In genomic region chr17:80174699-80175385, GRCm38 (mm10) we compare ENCODE assay signal across 11 mouse cellular contexts. TPM values are rescaled to one million over a fixed set of nuclear protein-coding genes. Genes with fewer than 3 reads are reported as not detected.
A peak's percentile ranks its signal among the peaks of the same experiment; 100 is the strongest.
DNase-seq lines count a peak whose midpoint lies in the region; ATAC-seq lines count a peak whose summit lies in the region.
"Had no signal": no experiment of that assay in that cellular context is flagged by ENCODE, and none has a peak within 500 bp of the region (broad histone marks: within the 10 kb centered on the region; RNA-seq: fewer than 3 reads in every experiment).

No protein-coding gene starts in this region.

- H3K27ac ChIP-seq in hindbrain, embryonic 12.5 days, result no peak overlapping the region
- H3K27ac ChIP-seq in hindbrain, embryonic 14.5 days, result no peak overlapping the region
- H3K27ac ChIP-seq in neural tube, embryonic 15.5 days (replicated peaks), result no peak overlapping the region
- H3K27ac ChIP-seq: hindbrain, embryonic 13.5 days had no signal

- H3K4me1 ChIP-seq in hindbrain, embryonic 12.5 days, result no peaks in the 10 kb centered on the region
- no peaks in the 10 kb centered on the region for H3K4me1 ChIP-seq in hindbrain, embryonic 14.5 days (replicated peaks; ENCODE audit: control insufficient read depth, insufficient read depth, low read length)
- no peaks in the 10 kb centered on the region for H3K4me1 ChIP-seq in neural tube, embryonic 15.5 days
- H3K4me1 ChIP-seq: hindbrain, embryonic 13.5 days had no signal

- H3K36me3 ChIP-seq in hindbrain, embryonic 12.5 days, result no peaks in the 10 kb centered on the region
- H3K36me3 ChIP-seq in hindbrain, embryonic 14.5 days (replicated peaks; ENCODE audit: control insufficient read depth, insufficient read depth), result no peaks in the 10 kb centered on the region
- no peaks in the 10 kb centered on the region for H3K36me3 ChIP-seq in neural tube, embryonic 15.5 days
- H3K36me3 ChIP-seq: hindbrain, embryonic 13.5 days had no signal

- peak; percentile 16; the same call in 1 of the 2 replicates for ATAC-seq in hindbrain, embryonic 12.5 days (ENCODE audit: low FRiP score)
- ATAC-seq in hindbrain, embryonic 14.5 days (ENCODE audit: low FRiP score), result no peak
- no peak for ATAC-seq in neural tube, embryonic 15.5 days (ENCODE audit: low FRiP score)

- no peaks in the 10 kb centered on the region for H3K27me3 ChIP-seq in hindbrain, embryonic 12.5 days
- H3K27me3 ChIP-seq in hindbrain, embryonic 14.5 days (ENCODE audit: control insufficient read depth, insufficient read depth, low read length), result no peaks in the 10 kb centered on the region
- no peaks in the 10 kb centered on the region for H3K27me3 ChIP-seq in neural tube, embryonic 15.5 days (replicated peaks)
- H3K27me3 ChIP-seq: hindbrain, embryonic 13.5 days had no signal

- 71% methylated on average over 19 of the region's 19 CpGs for WGBS in hindbrain, embryonic 12.5 days
- 79% methylated on average over 19 of the region's 19 CpGs for WGBS in hindbrain, embryonic 14.5 days
- 87% methylated on average over 19 of the region's 19 CpGs for WGBS in neural tube, embryonic 15.5 days

- no peak overlapping the region for H3K9ac ChIP-seq in hindbrain, embryonic 12.5 days
- H3K9ac ChIP-seq in hindbrain, embryonic 14.5 days, result no peak overlapping the region
- H3K9ac ChIP-seq in neural tube, embryonic 15.5 days (replicated peaks), result no peak overlapping the region
- H3K9ac ChIP-seq: hindbrain, embryonic 13.5 days had no signal

- intact Hi-C loops in gastrocnemius, postnatal 14 days (cut with DNase I; ENCODE audit: low total_unique reads), result no loop called here

- no peak for DNase-seq in hindbrain, embryonic 14.5 days (ENCODE audit: low spot score)
- peak; percentile 22 for DNase-seq in neural tube, embryonic 10.5 days (ENCODE audit: extremely low spot score, low spot score)
- peak; percentile 87 for DNase-seq in induced T-regulatory cell, adult 2 months (ENCODE audit: low read depth)
- DNase-seq in thymus, postnatal 4 days, result peak; percentile 48
- no peak for DNase-seq in layer of hippocampus, postnatal 25 days (ENCODE audit: extremely low spot score in 1 of 2, low spot score in 1 of 2)
- no peak for DNase-seq in gastrocnemius, postnatal 14 days
- DNase-seq: adrenal gland, postnatal 14 days; right cerebral cortex, postnatal 14 days had no signal

- no peak overlapping the region for H3K4me3 ChIP-seq in hindbrain, embryonic 12.5 days
- H3K4me3 ChIP-seq in hindbrain, embryonic 14.5 days (replicated peaks; ENCODE audit: low read length), result no peak overlapping the region
- no peak overlapping the region for H3K4me3 ChIP-seq in neural tube, embryonic 15.5 days (replicated peaks)
- H3K4me3 ChIP-seq: hindbrain, embryonic 13.5 days had no signal

- H3K9me3 ChIP-seq in hindbrain, embryonic 12.5 days (replicated peaks), result no peaks in the 10 kb centered on the region
- no peaks in the 10 kb centered on the region for H3K9me3 ChIP-seq in hindbrain, embryonic 14.5 days (ENCODE audit: control insufficient read depth, low read length)
- H3K9me3 ChIP-seq in neural tube, embryonic 15.5 days (replicated peaks), result no peaks in the 10 kb centered on the region
- H3K9me3 ChIP-seq: hindbrain, embryonic 13.5 days had no signal

- H3K4me2 ChIP-seq in hindbrain, embryonic 12.5 days (replicated peaks), result no peak overlapping the region
- H3K4me2 ChIP-seq in hindbrain, embryonic 14.5 days (replicated peaks), result no peak overlapping the region
- no peak overlapping the region for H3K4me2 ChIP-seq in neural tube, embryonic 15.5 days
- H3K4me2 ChIP-seq: hindbrain, embryonic 13.5 days had no signal

RNA-seq across cellular contexts. Expression of gene Srsf7, which starts 32.3 kb away (rescaled TPM):
- 592 and 633 TPM in 2 replicates for polyA plus RNA-seq in hindbrain, embryonic 12.5 days (2016; fragmentation: Nextera tagmentation; extraction: Ambion mirVana)
- 389 and 452 TPM in 2 replicates for polyA plus RNA-seq in hindbrain, embryonic 14.5 days (2014; fragmentation: Nextera tagmentation; extraction: Ambion mirVana)
- 356 and 410 TPM in 2 replicates for polyA plus RNA-seq in neural tube, embryonic 15.5 days (2015; fragmentation: Nextera tagmentation; extraction: Ambion mirVana)
- 100 to 1,000 TPM; 108 to 115 TPM for total RNA-seq in layer of hippocampus, postnatal 25 days (2021)
- 10 to 100 TPM; 25.3 to 34.0 TPM for total RNA-seq in gastrocnemius, postnatal 14 days (2021)

RNA-seq across cellular contexts. Expression of gene Ttc39d, which starts 32.4 kb away (rescaled TPM):
- polyA plus RNA-seq in hindbrain, embryonic 12.5 days (2016; fragmentation: Nextera tagmentation; extraction: Ambion mirVana), result 0.14 and 0.30 TPM in 2 replicates
- polyA plus RNA-seq in hindbrain, embryonic 14.5 days (2014; fragmentation: Nextera tagmentation; extraction: Ambion mirVana), result 0.15 and 0.26 TPM in 2 replicates
- 0.10 TPM in 1 of 2 replicates, not detected in the other for polyA plus RNA-seq in neural tube, embryonic 15.5 days (2015; fragmentation: Nextera tagmentation; extraction: Ambion mirVana)
- total RNA-seq in layer of hippocampus, postnatal 25 days (2021), result under 1 TPM; 0.12 to 0.42 TPM
- under 1 TPM in 1 of 2 experiments, not detected in 1; 0.16 TPM for total RNA-seq in gastrocnemius, postnatal 14 days (2021)
- total RNA-seq: adrenal gland, postnatal 14 days had no signal

RNA-seq across cellular contexts. Expression of gene Galm, which starts 47.6 kb away (rescaled TPM):
- polyA plus RNA-seq in hindbrain, embryonic 12.5 days (2016; fragmentation: Nextera tagmentation; extraction: Ambion mirVana), result 8.5 and 9.1 TPM in 2 replicates
- polyA plus RNA-seq in hindbrain, embryonic 14.5 days (2014; fragmentation: Nextera tagmentation; extraction: Ambion mirVana), result 2.2 and 2.4 TPM in 2 replicates
- 1.9 and 4.0 TPM in 2 replicates for polyA plus RNA-seq in neural tube, embryonic 15.5 days (2015; fragmentation: Nextera tagmentation; extraction: Ambion mirVana)
- 1 to 10 TPM; 3.7 to 4.1 TPM for total RNA-seq in layer of hippocampus, postnatal 25 days (2021)
- total RNA-seq in gastrocnemius, postnatal 14 days (2021), result 1 to 10 TPM; 1.7 to 2.4 TPM

RNA-seq across cellular contexts. Expression of gene Gemin6, which starts 49.4 kb away (rescaled TPM):
- 23.2 and 25.6 TPM in 2 replicates for polyA plus RNA-seq in hindbrain, embryonic 12.5 days (2016; fragmentation: Nextera tagmentation; extraction: Ambion mirVana)
- polyA plus RNA-seq in hindbrain, embryonic 14.5 days (2014; fragmentation: Nextera tagmentation; extraction: Ambion mirVana), result 19.4 and 20.9 TPM in 2 replicates
- 18.8 and 23.9 TPM in 2 replicates for polyA plus RNA-seq in neural tube, embryonic 15.5 days (2015; fragmentation: Nextera tagmentation; extraction: Ambion mirVana)
- 1 to 10 TPM; 4.8 to 5.9 TPM for total RNA-seq in layer of hippocampus, postnatal 25 days (2021)
- 1 to 10 TPM; 5.3 to 5.5 TPM for total RNA-seq in gastrocnemius, postnatal 14 days (2021)

Comparison
In these comparisons a context has a peak if more than half of its experiments do, and no peak if none do; other contexts are left out.
1. DNase-seq: peak in neural tube, embryonic 10.5 days (single experiment), induced T-regulatory cell, adult 2 months (single experiment) and thymus, postnatal 4 days (single experiment); none in hindbrain, embryonic 14.5 days (single experiment), layer of hippocampus, postnatal 25 days (0 of 2) and gastrocnemius, postnatal 14 days (single experiment).